Mouse (Mus musculus) intestine, embryonic 15.5 days (tissue): ENCODE data around the gene Shb. TPM values are rescaled to one million over a fixed set of nuclear protein-coding genes. Genes with fewer than 3 reads are reported as not detected.
A peak's percentile ranks its signal among the peaks of the same experiment; 100 is the strongest.

ENCODE experiments used
- ATAC-seq: fragments of 200-750 bp; cut with Nextera tagmentation; 2 replicates; pipeline ENCODE4 v1.8.0; 2017; ENCODE audit warnings: moderate TSS enrichment, moderate library complexity
- H3K27ac ChIP-seq: fragments of 300-500 bp; sonication (generic); 2 replicates; pipeline ENCODE4 v1.5.1; 2015; ENCODE audit warnings: mild to moderate bottlenecking, inconsistent platforms
- H3K27me3 ChIP-seq: fragments of 300-500 bp; sonication (generic); replicated peaks from 2 replicates; pipeline ENCODE4 v1.6.1; 2015; ENCODE audit warnings: inconsistent platforms
- H3K36me3 ChIP-seq: fragments of 300-500 bp; sonication (generic); 2 replicates; pipeline ENCODE4 v1.6.1; 2015; ENCODE audit warnings: inconsistent platforms
- H3K4me1 ChIP-seq: fragments of 300-500 bp; sonication (generic); replicated peaks from 2 replicates; pipeline ENCODE4 v1.6.1; 2015; ENCODE audit warnings: inconsistent platforms
- H3K4me2 ChIP-seq: fragments of 300-500 bp; sonication (generic); replicated peaks from 2 replicates; pipeline ENCODE4 v1.6.1; 2015; ENCODE audit warnings: mild to moderate bottlenecking, inconsistent platforms
- H3K4me3 ChIP-seq: fragments of 300-500 bp; sonication (generic); replicated peaks from 2 replicates; pipeline ENCODE4 v1.5.1; 2015; ENCODE audit warnings: inconsistent platforms
- H3K9ac ChIP-seq: fragments of 300-500 bp; sonication (generic); 2 replicates; pipeline ENCODE4 v1.6.1; 2015; ENCODE audit warnings: inconsistent platforms
- H3K9me3 ChIP-seq: fragments of 300-500 bp; sonication (generic); 2 replicates; pipeline ENCODE4 v1.6.1; 2016; ENCODE audit warnings: inconsistent platforms
- WGBS: fragments of 180-500 bp; shearing (Covaris S2); methylation state at CpG from one replicate; pipeline ENCODE4 v1.1.7; 2015; 5-methylcytosine and 5-hydroxymethylcytosine counted together
- polyA plus RNA-seq: library from polyadenylated mRNA; unstranded; fragments of >200 nt; fragmentation: Nextera tagmentation; extraction: Ambion mirVana; gene quantifications from 2 replicates; pipeline ENCODE4 v1.2.1, GENCODE M21; 2015

Gene Shb
- polyA plus RNA-seq, 1 experiment from 2014 or later, result 4.0 TPM

- H3K4me2 ChIP-seq, result no peak overlapping the region
- H3K9ac ChIP-seq, result no peak overlapping the region
- no peak overlapping the region for H3K4me3 ChIP-seq
- WGBS, result 66% methylated on average over 5 of the region's 5 CpGs
- 0 out of 2 replicates have a peak overlapping the region, but pooled peaks have one; percentile 32 for H3K27ac ChIP-seq
- no peak for ATAC-seq
- no peaks in the 10 kb centered on the region for H3K27me3 ChIP-seq
- H3K9me3 ChIP-seq, result no peaks in the 10 kb centered on the region
- no peaks in the 10 kb centered on the region for H3K36me3 ChIP-seq
- H3K4me1 ChIP-seq, result peaks cover 85% of the 10 kb centered on the region
Observed at GRCm38 (mm10) chr4:45498345-45498744, 33.9 kb downstream of the Shb start.

- no peak overlapping the region for H3K4me2 ChIP-seq
- 53% methylated on average over 6 of the region's 6 CpGs for WGBS
- H3K27me3 ChIP-seq, result no peaks in the 10 kb centered on the region
- ATAC-seq, result no peak
- H3K4me1 ChIP-seq, result peaks cover 90% of the 10 kb centered on the region
- H3K27ac ChIP-seq, result no peak overlapping the region
- H3K9ac ChIP-seq, result no peak overlapping the region
- H3K9me3 ChIP-seq, result no peaks in the 10 kb centered on the region
- no peaks in the 10 kb centered on the region for H3K36me3 ChIP-seq
- no peak overlapping the region for H3K4me3 ChIP-seq
Observed at GRCm38 (mm10) chr4:45497282-45497681, 35.0 kb downstream of the Shb start.

GRCm38 (mm10) chr4:45495531-45496201, 36.6 kb downstream of the Shb start:
- Histone ChIP-seq H3K27me3 (no peaks in the 10 kb centered on the region), H3K9ac (no peak overlapping the region), H3K4me1 (peaks cover 96% of the 10 kb centered on the region), H3K4me3 (no peak overlapping the region), H3K36me3 (no peaks in the 10 kb centered on the region), H3K9me3 (no peaks in the 10 kb centered on the region), H3K27ac (no peak overlapping the region; the same call in 1 of the 2 replicates), H3K4me2 (no peak overlapping the region)
- 0 out of 2 replicates have a peak, but pooled peaks have one; percentile 6 for ATAC-seq
- 48% methylated on average over 8 of the region's 8 CpGs for whole genome bisulfite sequencing

- Histone ChIP-seq H3K4me2 (no peak overlapping the region; the same call in 1 of the 2 replicates), H3K36me3 (no peaks in the 10 kb centered on the region), H3K4me1 (peaks cover 96% of the 10 kb centered on the region), H3K27ac (no peak overlapping the region), H3K27me3 (no peaks in the 10 kb centered on the region), H3K9me3 (no peaks in the 10 kb centered on the region), H3K9ac (no peak overlapping the region), H3K4me3 (no peak overlapping the region)
- no peak for ATAC-seq
- 39% methylated on average over 6 of the region's 6 CpGs for WGBS
Observed at GRCm38 (mm10) chr4:45493786-45494400, 38.4 kb downstream of the Shb start.

GRCm38 (mm10) chr4:45493118-45493517, 39.2 kb downstream of the Shb start:
- peak overlapping the region; percentile 23; the same call in 1 of the 2 replicates for H3K4me2 ChIP-seq
- WGBS, result 15% methylated on average over 7 of the region's 7 CpGs
- H3K36me3 ChIP-seq, result no peaks in the 10 kb centered on the region
- H3K9ac ChIP-seq, result no peak overlapping the region
- 0 out of 2 replicates have a peak, but pooled peaks have one; percentile 13 for ATAC-seq
- no peak overlapping the region for H3K4me3 ChIP-seq
- H3K4me1 ChIP-seq, result peaks cover 97% of the 10 kb centered on the region
- peak overlapping the region; percentile 55 for H3K27ac ChIP-seq
- H3K9me3 ChIP-seq, result no peaks in the 10 kb centered on the region
- H3K27me3 ChIP-seq, result no peaks in the 10 kb centered on the region

- Histone ChIP-seq H3K4me2 (peak overlapping the region; percentile 23; the same call in 1 of the 2 replicates), H3K27ac (peak overlapping the region; percentile 55), H3K9me3 (no peaks in the 10 kb centered on the region), H3K9ac (no peak overlapping the region), H3K27me3 (no peaks in the 10 kb centered on the region), H3K4me3 (no peak overlapping the region), H3K4me1 (peaks cover 96% of the 10 kb centered on the region), H3K36me3 (no peaks in the 10 kb centered on the region)
- 19% methylated on average over 5 of the region's 5 CpGs for WGBS
- ATAC-seq, result no peak
Observed at GRCm38 (mm10) chr4:45492681-45493081, 39.6 kb downstream of the Shb start.

GRCm38 (mm10) chr4:45491685-45492601, 40.3 kb downstream of the Shb start:
- H3K36me3 ChIP-seq, result no peaks in the 10 kb centered on the region
- H3K9me3 ChIP-seq, result no peaks in the 10 kb centered on the region
- peak overlapping the region; percentile 36; the same call in 1 of the 2 replicates for H3K27ac ChIP-seq
- no peak overlapping the region; the same call in none of the 2 replicates for H3K4me2 ChIP-seq
- no peaks in the 10 kb centered on the region for H3K27me3 ChIP-seq
- ATAC-seq, result no peak
- H3K4me1 ChIP-seq, result peaks cover 97% of the 10 kb centered on the region
- WGBS, result 43% methylated on average over 16 of the region's 16 CpGs
- H3K4me3 ChIP-seq, result no peak overlapping the region
- H3K9ac ChIP-seq, result no peak overlapping the region

GRCm38 (mm10) chr4:45491119-45491679, 41.1 kb downstream of the Shb start:
- H3K4me1 ChIP-seq, result peaks cover 92% of the 10 kb centered on the region
- H3K27ac ChIP-seq, result peak overlapping the region; percentile 75; the same call in 1 of the 2 replicates
- no peaks in the 10 kb centered on the region for H3K36me3 ChIP-seq
- H3K4me2 ChIP-seq, result no peak overlapping the region; the same call in 1 of the 2 replicates
- 36% methylated on average over 6 of the region's 6 CpGs for WGBS
- no peak overlapping the region for H3K9ac ChIP-seq
- H3K4me3 ChIP-seq, result no peak overlapping the region
- no peaks in the 10 kb centered on the region for H3K9me3 ChIP-seq
- ATAC-seq, result no peak
- H3K27me3 ChIP-seq, result no peaks in the 10 kb centered on the region

GRCm38 (mm10) chr4:45490036-45490752, 42.1 kb downstream of the Shb start:
- Histone ChIP-seq H3K9me3 (no peaks in the 10 kb centered on the region), H3K36me3 (no peaks in the 10 kb centered on the region), H3K4me2 (peak overlapping the region; percentile 39), H3K27me3 (no peaks in the 10 kb centered on the region), H3K27ac (peak overlapping the region; percentile 75), H3K4me3 (no peak overlapping the region), H3K9ac (no peak overlapping the region), H3K4me1 (peaks cover 88% of the 10 kb centered on the region)
- ATAC-seq, result no peak
- 29% methylated on average over 8 of the region's 8 CpGs for WGBS

- H3K4me1 ChIP-seq, result peaks cover 87% of the 10 kb centered on the region
- peak overlapping the region; percentile 75 for H3K27ac ChIP-seq
- H3K27me3 ChIP-seq, result no peaks in the 10 kb centered on the region
- peak overlapping the region; percentile 39 for H3K4me2 ChIP-seq
- H3K9me3 ChIP-seq, result no peaks in the 10 kb centered on the region
- H3K36me3 ChIP-seq, result no peaks in the 10 kb centered on the region
- 36% methylated on average over 18 of the region's 18 CpGs for WGBS
- peak; percentile 70 for ATAC-seq
- no peak overlapping the region; the same call in 1 of the 2 replicates for H3K9ac ChIP-seq
- no peak overlapping the region for H3K4me3 ChIP-seq
Observed at GRCm38 (mm10) chr4:45489141-45490035, 42.9 kb downstream of the Shb start.
